Mouse (Mus musculus): ENCODE results near the gene Olfr707. TPM values are rescaled to one million over a fixed set of nuclear protein-coding genes. Genes with fewer than 3 reads are reported as not detected.

Gene Olfr707
- polyA plus RNA-seq (2017; shearing (Covaris generic)), result not detected

DNA sequence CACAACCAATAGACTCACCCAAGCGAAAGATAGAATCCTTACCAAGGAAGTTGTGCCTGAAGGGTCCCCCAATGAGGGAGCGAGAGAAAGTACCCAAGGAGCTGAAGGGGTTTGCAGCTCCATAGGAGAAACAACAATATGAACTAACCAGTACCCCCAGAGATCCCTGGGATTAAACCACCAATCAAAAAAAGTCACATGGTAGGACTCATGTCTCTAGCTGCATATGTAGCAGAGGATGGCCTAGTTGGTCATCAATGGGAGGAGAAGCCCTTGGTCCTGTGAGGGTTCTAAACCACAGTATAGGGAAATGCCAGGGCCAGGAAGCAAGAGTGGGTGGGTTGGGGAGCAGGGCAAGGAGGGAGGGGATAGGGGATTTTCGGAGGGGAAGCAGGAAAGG lies at the start of gene Olfr707:
Gene Olfr707 (minus strand): TSS at position 101 of the 400 bp plus-strand sequence.

GRCm38 (mm10) chr7:106948212-106948611 lies 47.2 kb upstream of the Olfr707 start, which contains the start of gene Olfr710:
Gene Olfr710 (minus strand): TSS chr7:106948312.

GRCm38 (mm10) chr7:106932119-106932518 lies 31.1 kb upstream of the Olfr707 start, which contains the start of gene Olfr709-ps1:
Gene Olfr709-ps1 (minus strand): TSS chr7:106932219.

GRCm38 (mm10) chr7:106907676-106908075 lies 6.6 kb upstream of the Olfr707 start, which contains the start of gene Olfr1532-ps1:
Gene Olfr1532-ps1 (plus strand): TSS chr7:106908001.

GRCm38 (mm10) chr7:106888062-106888461 lies 13.0 kb downstream of the Olfr707 start, which contains the start of gene Olfr706:
Gene Olfr706 (minus strand): TSS chr7:106888162.

GRCm38 (mm10) chr7:106876791-106877190 lies 24.2 kb downstream of the Olfr707 start, which contains the start of gene Olfr705:
Gene Olfr705 (minus strand): TSS chr7:106876891.

GRCm38 (mm10) chr7:106862885-106863284 lies 38.2 kb downstream of the Olfr707 start, which contains the start of gene Olfr704:
Gene Olfr704 (plus strand): TSS chr7:106863185.

GRCm38 (mm10) chr7:106843060-106843459 lies 58.0 kb downstream of the Olfr707 start, which contains the start of gene Olfr703:
Gene Olfr703 (plus strand): TSS chr7:106843360.

Other genes with a start within 250 kb of the Olfr707 start
- gene Olfr693, start 220.7 kb downstream of the Olfr707 start, polyA plus RNA-seq (2017; shearing (Covaris generic)), result not detected
- gene Olfr694, start 209.4 kb downstream of the Olfr707 start, polyA plus RNA-seq (2017; shearing (Covaris generic)), result not detected
- gene Olfr695, start 184.8 kb downstream of the Olfr707 start, polyA plus RNA-seq (2017; shearing (Covaris generic)), result not detected
- not detected for gene Olfr697, start 158.8 kb downstream of the Olfr707 start, polyA plus RNA-seq (2017; shearing (Covaris generic))
- not detected for gene Olfr698, start 145.8 kb downstream of the Olfr707 start, polyA plus RNA-seq (2017; shearing (Covaris generic))
- gene Olfr699, start 108.0 kb downstream of the Olfr707 start, polyA plus RNA-seq (2017; shearing (Covaris generic)), result not detected
- gene Olfr700, start 92.4 kb downstream of the Olfr707 start, polyA plus RNA-seq (2017; shearing (Covaris generic)), result not detected
- not detected for gene Olfr701, start 87.1 kb downstream of the Olfr707 start, polyA plus RNA-seq (2017; shearing (Covaris generic))
- gene Olfr702, start 67.3 kb downstream of the Olfr707 start, polyA plus RNA-seq (2017; shearing (Covaris generic)), result not detected
- not detected for gene Olfr703, start 57.9 kb downstream of the Olfr707 start, polyA plus RNA-seq (2017; shearing (Covaris generic))
- gene Olfr704, start 38.1 kb downstream of the Olfr707 start, polyA plus RNA-seq (2017; shearing (Covaris generic)), result not detected
- not detected for gene Olfr705, start 24.4 kb downstream of the Olfr707 start, polyA plus RNA-seq (2017; shearing (Covaris generic))
- not detected for gene Olfr706, start 13.1 kb downstream of the Olfr707 start, polyA plus RNA-seq (2017; shearing (Covaris generic))
- gene Olfr1532-ps1, start 6.8 kb upstream of the Olfr707 start, polyA plus RNA-seq (2017; shearing (Covaris generic)), result not detected
- gene Olfr709-ps1, start 31.0 kb upstream of the Olfr707 start, polyA plus RNA-seq (2017; shearing (Covaris generic)), result not detected
- gene Olfr710, start 47.1 kb upstream of the Olfr707 start, polyA plus RNA-seq (2017; shearing (Covaris generic)), result not detected
- not detected for gene Olfr6, start 62.7 kb upstream of the Olfr707 start, polyA plus RNA-seq (2017; shearing (Covaris generic))
- not detected for gene Olfr711, start 74.2 kb upstream of the Olfr707 start, polyA plus RNA-seq (2017; shearing (Covaris generic))
- gene Olfr2, start 104.8 kb upstream of the Olfr707 start, polyA plus RNA-seq (2017; shearing (Covaris generic)), result not detected
- gene Olfr713, start 129.9 kb upstream of the Olfr707 start, polyA plus RNA-seq (2017; shearing (Covaris generic)), result not detected
- not detected for gene Olfr714, start 169.7 kb upstream of the Olfr707 start, polyA plus RNA-seq (2017; shearing (Covaris generic))
- not detected for gene Olfr17, start 192.0 kb upstream of the Olfr707 start, polyA plus RNA-seq (2017; shearing (Covaris generic))
- gene Olfr715b, start 209.1 kb upstream of the Olfr707 start, polyA plus RNA-seq (2017; shearing (Covaris generic)), result 0.14 TPM
- gene Olfr715, start 229.8 kb upstream of the Olfr707 start, polyA plus RNA-seq (2017; shearing (Covaris generic)), result not detected
- not detected for gene Olfr716, start 237.1 kb upstream of the Olfr707 start, polyA plus RNA-seq (2017; shearing (Covaris generic))

Data from naive thymus-derived CD4-positive, alpha-beta T cell, adult 5 months (primary cell).